Mouse (Mus musculus): Measurements from ENCODE around the gene Eif2b3. TPM values are rescaled to one million over a fixed set of nuclear protein-coding genes. Genes with fewer than 3 reads are reported as not detected.

Gene Eif2b3
- polyA plus RNA-seq, 1 experiment from 2014 or later = 29.9 TPM

DNA sequence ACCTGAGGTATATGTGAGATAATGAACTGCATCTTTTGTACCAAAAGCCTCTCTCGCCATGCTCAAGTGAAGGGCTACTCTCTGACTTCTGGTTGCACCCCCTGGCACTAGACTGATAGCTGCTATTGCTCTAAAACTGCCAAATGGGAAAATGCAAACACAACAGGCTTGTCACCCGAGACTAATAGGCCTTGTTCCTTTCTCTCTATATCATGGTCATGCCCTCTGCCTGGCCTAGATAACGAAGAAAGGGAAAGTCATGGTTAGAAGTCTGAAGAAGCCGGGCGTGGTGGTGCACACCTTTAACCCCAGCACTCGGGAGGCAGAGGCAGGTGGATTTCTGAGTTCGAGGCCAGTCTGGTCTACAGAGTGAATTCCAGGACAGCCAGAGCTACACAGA is 71.4 kb downstream of the Eif2b3 start:
- DNase-seq (ENCODE audit: low spot score) = no peak
- Histone ChIP-seq H3K27ac (replicated peaks) (no peak overlapping the region), H3K4me2 (replicated peaks; ENCODE audit: low read depth) (no peak overlapping the region), H3K4me1 (replicated peaks; ENCODE audit: control insufficient read depth, insufficient read depth) (no peaks in the 10 kb centered on the region; the same call in 1 of the 2 replicates), H3K36me3 (ENCODE audit: control insufficient read depth, insufficient read depth, low read length) (no peaks in the 10 kb centered on the region), H3K9ac (ENCODE audit: low read length) (no peak overlapping the region), H3K4me3 (ENCODE audit: low read depth, low read length) (no peak overlapping the region), H3K9me3 (ENCODE audit: control insufficient read depth, low read length) (no peaks in the 10 kb centered on the region), H3K27me3 (ENCODE audit: control insufficient read depth, insufficient read depth, low read length) (no peaks in the 10 kb centered on the region)
- ATAC-seq (ENCODE audit: low FRiP score, low TSS enrichment) = no peak
- TF ChIP-seq CTCF (IDR thresholded peaks at IDR 0.05; ENCODE audit: low read depth) = no peak
- no peak for TF ChIP-seq EP300 (optimal IDR thresholded peaks at IDR 0.05)
- WGBS = 64% methylated on average over 7 of the region's 7 CpGs

DNA sequence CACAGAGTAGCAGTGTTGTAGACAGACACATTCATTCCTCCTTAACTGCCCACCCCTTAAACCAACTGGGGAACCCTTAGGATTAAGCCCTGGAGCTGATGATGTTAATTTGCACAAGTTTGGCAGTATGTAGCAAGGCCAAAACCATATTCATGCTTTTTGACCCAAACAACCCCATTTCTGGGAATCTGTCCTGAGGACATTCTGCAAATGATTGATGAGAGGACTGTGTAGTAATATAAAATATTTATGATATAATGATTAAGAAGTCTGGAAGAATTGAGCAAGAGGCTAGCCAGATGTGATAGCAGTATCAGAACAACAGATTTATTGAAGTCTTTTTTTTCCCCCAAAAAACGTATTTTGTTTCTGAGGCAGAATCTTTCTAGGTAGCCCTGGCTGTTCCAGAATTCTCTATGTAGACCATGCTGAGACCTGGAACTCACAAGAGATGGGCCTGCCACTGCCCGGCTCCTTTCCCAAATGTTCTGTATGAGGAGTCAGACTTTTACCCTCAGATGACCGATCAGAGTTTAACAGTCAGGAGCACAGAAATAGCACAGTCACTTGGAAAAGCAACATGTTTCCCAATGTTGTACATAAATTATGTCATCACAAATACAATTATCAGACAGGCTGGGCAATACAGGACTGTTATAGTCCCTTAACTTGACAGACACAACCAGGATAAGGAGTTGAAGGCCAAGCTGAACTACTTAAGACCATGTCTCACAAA is 75.6 kb downstream of the Eif2b3 start:
- no peak overlapping the region for H3K4me3 ChIP-seq (ENCODE audit: low read depth, low read length)
- no peaks in the 10 kb centered on the region for H3K36me3 ChIP-seq (ENCODE audit: control insufficient read depth, insufficient read depth, low read length)
- no peaks in the 10 kb centered on the region for H3K27me3 ChIP-seq (ENCODE audit: control insufficient read depth, insufficient read depth, low read length)
- TF ChIP-seq EP300 (optimal IDR thresholded peaks at IDR 0.05) (no peak), CTCF (IDR thresholded peaks at IDR 0.05; ENCODE audit: low read depth) (no peak)
- 59% methylated on average over 3 of the region's 3 CpGs for WGBS
- H3K27ac ChIP-seq (replicated peaks) = peak overlapping the region; percentile 75
- no peak for ATAC-seq (ENCODE audit: low FRiP score, low TSS enrichment)
- DNase-seq (ENCODE audit: low spot score) = no peak
- peaks cover 4% of the 10 kb centered on the region; the same call in 1 of the 2 replicates for H3K4me1 ChIP-seq (replicated peaks; ENCODE audit: control insufficient read depth, insufficient read depth)
- no peak overlapping the region for H3K9ac ChIP-seq (ENCODE audit: low read length)
- H3K9me3 ChIP-seq (ENCODE audit: control insufficient read depth, low read length) = no peaks in the 10 kb centered on the region
- H3K4me2 ChIP-seq (replicated peaks; ENCODE audit: low read depth) = no peak overlapping the region

DNA sequence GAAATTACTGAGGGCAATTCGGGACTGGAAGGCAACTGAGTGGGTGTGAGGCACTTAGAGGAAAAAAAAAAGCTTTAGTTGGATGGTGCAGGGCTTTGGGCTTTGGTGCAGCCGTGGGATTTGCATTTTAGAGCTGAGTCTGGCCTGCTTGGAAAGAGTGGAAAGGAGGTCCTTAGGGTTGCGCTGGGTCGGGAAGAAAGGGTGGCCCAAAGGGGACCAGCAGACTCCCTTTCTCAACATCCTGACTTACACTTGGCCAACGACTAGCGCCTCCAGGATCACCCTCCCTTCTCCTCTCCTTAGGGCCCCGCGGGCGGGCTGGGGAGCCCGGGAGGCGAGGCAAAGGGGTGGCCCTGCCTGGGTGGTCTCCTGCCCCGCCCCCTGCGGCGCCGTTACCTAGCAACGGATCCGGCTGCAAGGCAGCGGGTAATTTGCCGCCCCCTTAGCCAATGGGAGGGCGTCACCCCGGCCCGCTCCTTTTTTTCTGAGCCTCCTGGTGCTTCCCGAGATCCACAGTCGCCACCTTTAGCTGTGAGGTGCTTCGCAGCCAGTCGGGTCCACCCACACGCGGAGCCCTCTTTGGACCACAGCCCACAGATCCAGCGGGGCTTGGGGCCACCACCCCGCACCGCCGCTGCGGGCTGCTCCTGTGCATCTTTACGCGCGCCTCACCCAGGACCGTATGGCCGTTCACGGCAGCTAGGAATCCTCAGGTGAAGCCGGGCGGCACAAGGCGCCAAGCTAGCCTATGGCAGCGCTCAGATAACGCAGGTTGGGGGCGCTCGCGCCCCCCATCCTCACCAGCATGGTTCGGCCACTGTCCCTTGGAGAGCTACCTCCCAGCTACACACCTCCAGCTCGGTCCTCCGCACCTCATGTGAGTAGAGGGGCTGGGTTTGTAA is 76.6 kb downstream of the Eif2b3 start, which contains the start of gene Ptch2:
Gene Ptch2, plus strand, starts transcription at position 525 of the 902 bp plus-strand sequence.
- DNase-seq (ENCODE audit: low spot score) (peak; percentile 61), ATAC-seq (ENCODE audit: low FRiP score, low TSS enrichment) (peak; percentile 81)
- Histone ChIP-seq H3K36me3 (ENCODE audit: control insufficient read depth, insufficient read depth, low read length) (no peaks in the 10 kb centered on the region), H3K9ac (ENCODE audit: low read length) (peak within 1 kb of the TSS; percentile 73), H3K27ac (replicated peaks) (peak within 1 kb of the TSS; percentile 75), H3K4me1 (replicated peaks; ENCODE audit: control insufficient read depth, insufficient read depth) (peaks cover 4% of the 10 kb centered on the region; the same call in 1 of the 2 replicates), H3K4me3 (ENCODE audit: low read depth, low read length) (peak within 1 kb of the TSS; percentile 56), H3K4me2 (replicated peaks; ENCODE audit: low read depth) (peak within 1 kb of the TSS; percentile 88), H3K9me3 (ENCODE audit: control insufficient read depth, low read length) (no peaks in the 10 kb centered on the region), H3K27me3 (ENCODE audit: control insufficient read depth, insufficient read depth, low read length) (no peaks in the 10 kb centered on the region)
- under 1% methylated on average over 46 of the region's 50 CpGs for WGBS
- no peak for TF ChIP-seq EP300 (optimal IDR thresholded peaks at IDR 0.05)
- no peak for TF ChIP-seq CTCF (IDR thresholded peaks at IDR 0.05; ENCODE audit: low read depth)

DNA sequence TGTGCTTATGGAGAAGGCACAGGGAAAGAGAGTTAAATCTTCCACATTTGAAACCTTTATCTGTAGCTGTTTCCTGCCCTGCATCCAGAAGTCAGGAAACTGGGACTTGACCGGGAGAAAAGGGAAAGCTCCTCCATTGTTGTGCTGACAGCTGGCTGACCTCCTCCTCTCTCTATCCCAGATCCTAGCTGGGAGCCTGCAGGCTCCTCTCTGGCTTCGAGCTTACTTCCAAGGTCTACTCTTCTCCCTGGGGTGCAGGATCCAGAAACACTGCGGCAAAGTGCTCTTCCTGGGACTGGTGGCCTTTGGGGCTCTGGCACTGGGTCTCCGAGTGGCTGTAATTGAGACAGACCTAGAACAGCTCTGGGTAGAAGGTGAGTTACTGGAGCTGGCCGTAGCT is 77.5 kb downstream of the Eif2b3 start:
- ATAC-seq (ENCODE audit: low FRiP score, low TSS enrichment) = no peak
- no peaks in the 10 kb centered on the region for H3K27me3 ChIP-seq (ENCODE audit: control insufficient read depth, insufficient read depth, low read length)
- DNase-seq (ENCODE audit: low spot score) = no peak
- peak overlapping the region; percentile 88 for H3K4me2 ChIP-seq (replicated peaks; ENCODE audit: low read depth)
- peaks cover 4% of the 10 kb centered on the region; the same call in 1 of the 2 replicates for H3K4me1 ChIP-seq (replicated peaks; ENCODE audit: control insufficient read depth, insufficient read depth)
- no peaks in the 10 kb centered on the region for H3K9me3 ChIP-seq (ENCODE audit: control insufficient read depth, low read length)
- peak overlapping the region; percentile 73 for H3K9ac ChIP-seq (ENCODE audit: low read length)
- 11% methylated on average over 5 of the region's 5 CpGs for WGBS
- no peaks in the 10 kb centered on the region for H3K36me3 ChIP-seq (ENCODE audit: control insufficient read depth, insufficient read depth, low read length)
- peak overlapping the region; percentile 56 for H3K4me3 ChIP-seq (ENCODE audit: low read depth, low read length)
- TF ChIP-seq EP300 (optimal IDR thresholded peaks at IDR 0.05) (no peak), CTCF (IDR thresholded peaks at IDR 0.05; ENCODE audit: low read depth) (no peak)
- peak overlapping the region; percentile 75 for H3K27ac ChIP-seq (replicated peaks)

DNA sequence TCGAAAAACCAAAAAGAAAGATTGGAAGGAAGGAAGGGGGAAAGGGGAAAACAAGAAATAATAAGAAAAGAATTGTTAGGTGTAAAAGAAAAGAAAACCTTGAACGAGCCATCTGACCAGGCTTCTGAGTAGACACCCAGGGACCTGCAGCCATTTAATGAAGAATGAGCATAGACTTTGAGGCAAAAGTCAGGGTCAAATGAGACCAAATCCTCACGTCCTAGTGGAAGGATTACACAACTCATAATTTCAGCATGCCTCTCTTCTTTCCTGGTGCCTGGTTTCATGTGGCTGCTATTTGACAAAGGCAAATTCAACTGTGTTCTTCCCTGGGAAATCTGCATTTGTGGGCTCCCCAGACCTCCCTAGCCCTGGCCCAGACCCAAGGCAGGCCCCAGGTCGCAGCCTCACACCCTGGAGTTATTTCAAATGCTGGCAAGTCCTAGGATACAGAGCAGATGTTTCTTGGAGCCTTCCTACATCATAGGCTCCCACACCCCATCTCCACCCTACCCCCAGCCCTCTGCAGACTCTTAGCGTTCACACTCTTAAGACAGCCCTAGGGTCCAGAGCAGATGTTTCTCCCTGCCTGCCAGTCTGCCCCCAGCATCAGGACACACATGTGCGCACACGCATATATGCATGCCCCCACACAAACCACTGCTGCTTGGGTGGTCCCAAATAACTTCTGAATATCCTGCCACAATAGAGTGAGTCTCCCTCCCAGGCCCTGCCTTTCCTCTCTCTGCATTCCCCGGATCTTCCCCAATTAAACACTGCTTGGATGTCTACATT is 79.0 kb downstream of the Eif2b3 start:
- ATAC-seq (ENCODE audit: low FRiP score, low TSS enrichment) = peak; percentile 51; the same call in 1 of the 2 replicates
- Histone ChIP-seq H3K27me3 (ENCODE audit: control insufficient read depth, insufficient read depth, low read length) (no peaks in the 10 kb centered on the region), H3K9me3 (ENCODE audit: control insufficient read depth, low read length) (no peaks in the 10 kb centered on the region), H3K4me2 (replicated peaks; ENCODE audit: low read depth) (peak overlapping the region; percentile 88), H3K9ac (ENCODE audit: low read length) (0 out of 2 replicates have a peak overlapping the region, but pooled peaks have one; percentile 3), H3K27ac (replicated peaks) (peak overlapping the region; percentile 49; the same call in 1 of the 2 replicates), H3K4me3 (ENCODE audit: low read depth, low read length) (no peak overlapping the region), H3K4me1 (replicated peaks; ENCODE audit: control insufficient read depth, insufficient read depth) (peaks cover 4% of the 10 kb centered on the region; the same call in 1 of the 2 replicates), H3K36me3 (ENCODE audit: control insufficient read depth, insufficient read depth, low read length) (no peaks in the 10 kb centered on the region)
- 45% methylated on average over 8 of the region's 8 CpGs for WGBS
- TF ChIP-seq EP300 (optimal IDR thresholded peaks at IDR 0.05) (no peak), CTCF (IDR thresholded peaks at IDR 0.05; ENCODE audit: low read depth) (no peak)
- DNase-seq (ENCODE audit: low spot score) = no peak
